Mouse (Mus musculus): ENCODE data around the gene Gm20388. TPM values are rescaled to one million over a fixed set of nuclear protein-coding genes. Genes with fewer than 3 reads are reported as not detected.

Gene Gm20388
- total and polyA plus RNA-seq, 3 experiments: 0.02 to 0.05 TPM; not detected in 1

- peaks cover 1% of the 10 kb centered on the region; the same call in 1 of the 2 replicates for H3K27me3 ChIP-seq (ENCODE audit: insufficient read depth, low read length)
- ATAC-seq (ENCODE audit: extremely low read depth, insufficient number of reproducible peaks, low FRiP score, poor library complexity, severe bottlenecking): no peak
- H3K36me3 ChIP-seq (replicated peaks): no peaks in the 10 kb centered on the region
- H3K9me3 ChIP-seq (replicated peaks): peaks cover 8% of the 10 kb centered on the region
- no peak for DNase-seq (ENCODE audit: low spot score)
- TF ChIP-seq GATA1 (IDR thresholded peaks at IDR 0.05; ENCODE audit: borderline replicate concordance, low read length): no peak
- no peak for TF ChIP-seq GATA2 (IDR thresholded peaks at IDR 0.05; ENCODE audit: borderline replicate concordance, low read depth, low read length)
- no peak for TF ChIP-seq POLR2AphosphoS5 (IDR thresholded peaks at IDR 0.05; ENCODE audit: insufficient replicate concordance, low read depth, low read length)
- TF ChIP-seq TAL1 (conservative IDR thresholded peaks at IDR 0.05; ENCODE audit: low read depth, low read length): no peak
- TF ChIP-seq CTCF (IDR thresholded peaks at IDR 0.05; ENCODE audit: low read depth, low read length): no peak
- no peak overlapping the region for H3K4me3 ChIP-seq (ENCODE audit: low read depth, low read length)
- H3K4me1 ChIP-seq (ENCODE audit: insufficient read depth, low read depth, low read length): no peaks in the 10 kb centered on the region
These were observed 3713.6 kb downstream of the Gm20388 start for GRCm38 (mm10) chr8:123624274-123624673.

- TF ChIP-seq GATA1 (IDR thresholded peaks at IDR 0.05; ENCODE audit: borderline replicate concordance, low read length) (no peak), GATA2 (IDR thresholded peaks at IDR 0.05; ENCODE audit: borderline replicate concordance, low read depth, low read length) (no peak), CTCF (IDR thresholded peaks at IDR 0.05; ENCODE audit: low read depth, low read length) (no peak), POLR2AphosphoS5 (IDR thresholded peaks at IDR 0.05; ENCODE audit: insufficient replicate concordance, low read depth, low read length) (no peak), TAL1 (conservative IDR thresholded peaks at IDR 0.05; ENCODE audit: low read depth, low read length) (no peak)
- ATAC-seq (ENCODE audit: extremely low read depth, insufficient number of reproducible peaks, low FRiP score, poor library complexity, severe bottlenecking): no peak
- H3K9me3 ChIP-seq (replicated peaks): peaks cover 12% of the 10 kb centered on the region
- no peak for DNase-seq (ENCODE audit: low spot score)
- no peaks in the 10 kb centered on the region for H3K4me1 ChIP-seq (ENCODE audit: insufficient read depth, low read depth, low read length)
- no peak overlapping the region for H3K4me3 ChIP-seq (ENCODE audit: low read depth, low read length)
- peaks cover 3% of the 10 kb centered on the region; the same call in 1 of the 2 replicates for H3K27me3 ChIP-seq (ENCODE audit: insufficient read depth, low read length)
- H3K36me3 ChIP-seq (replicated peaks): no peaks in the 10 kb centered on the region
These were observed 3714.1 kb downstream of the Gm20388 start for GRCm38 (mm10) chr8:123624702-123625101.

GRCm38 (mm10) chr8:123625717-123626116 lies 3715.1 kb downstream of the Gm20388 start:
- Histone ChIP-seq H3K4me1 (ENCODE audit: insufficient read depth, low read depth, low read length) (no peaks in the 10 kb centered on the region), H3K27me3 (ENCODE audit: insufficient read depth, low read length) (peaks cover 3% of the 10 kb centered on the region; the same call in 1 of the 2 replicates), H3K9me3 (replicated peaks) (peaks cover 14% of the 10 kb centered on the region), H3K4me3 (ENCODE audit: low read depth, low read length) (no peak overlapping the region), H3K36me3 (replicated peaks) (no peaks in the 10 kb centered on the region)
- DNase-seq (ENCODE audit: low spot score): no peak
- no peak for TF ChIP-seq CTCF (IDR thresholded peaks at IDR 0.05; ENCODE audit: low read depth, low read length)
- no peak for TF ChIP-seq POLR2AphosphoS5 (IDR thresholded peaks at IDR 0.05; ENCODE audit: insufficient replicate concordance, low read depth, low read length)
- TF ChIP-seq GATA1 (IDR thresholded peaks at IDR 0.05; ENCODE audit: borderline replicate concordance, low read length): no peak
- TF ChIP-seq TAL1 (conservative IDR thresholded peaks at IDR 0.05; ENCODE audit: low read depth, low read length): no peak
- no peak for TF ChIP-seq GATA2 (IDR thresholded peaks at IDR 0.05; ENCODE audit: borderline replicate concordance, low read depth, low read length)
- no peak for ATAC-seq (ENCODE audit: extremely low read depth, insufficient number of reproducible peaks, low FRiP score, poor library complexity, severe bottlenecking)

- H3K4me1 ChIP-seq (ENCODE audit: insufficient read depth, low read depth, low read length): no peaks in the 10 kb centered on the region
- H3K27me3 ChIP-seq (ENCODE audit: insufficient read depth, low read length): peaks cover 3% of the 10 kb centered on the region; the same call in 1 of the 2 replicates
- no peak for DNase-seq (ENCODE audit: low spot score)
- no peak overlapping the region for H3K4me3 ChIP-seq (ENCODE audit: low read depth, low read length)
- peaks cover 14% of the 10 kb centered on the region for H3K9me3 ChIP-seq (replicated peaks)
- ATAC-seq (ENCODE audit: extremely low read depth, insufficient number of reproducible peaks, low FRiP score, poor library complexity, severe bottlenecking): no peak
- no peak for TF ChIP-seq GATA2 (IDR thresholded peaks at IDR 0.05; ENCODE audit: borderline replicate concordance, low read depth, low read length)
- no peak for TF ChIP-seq GATA1 (IDR thresholded peaks at IDR 0.05; ENCODE audit: borderline replicate concordance, low read length)
- no peak for TF ChIP-seq POLR2AphosphoS5 (IDR thresholded peaks at IDR 0.05; ENCODE audit: insufficient replicate concordance, low read depth, low read length)
- no peak for TF ChIP-seq CTCF (IDR thresholded peaks at IDR 0.05; ENCODE audit: low read depth, low read length)
- no peak for TF ChIP-seq TAL1 (conservative IDR thresholded peaks at IDR 0.05; ENCODE audit: low read depth, low read length)
- H3K36me3 ChIP-seq (replicated peaks): no peaks in the 10 kb centered on the region
These were observed 3716.9 kb downstream of the Gm20388 start for GRCm38 (mm10) chr8:123627410-123628147.

GRCm38 (mm10) chr8:123628253-123628967 lies 3717.8 kb downstream of the Gm20388 start:
- H3K27me3 ChIP-seq (ENCODE audit: insufficient read depth, low read length): peaks cover 3% of the 10 kb centered on the region; the same call in 1 of the 2 replicates
- peak; percentile 9 for DNase-seq (ENCODE audit: low spot score)

More at GRCm38 (mm10) chr8:123628253-123628967, 3717.8 kb downstream of the Gm20388 start:
- Histone ChIP-seq H3K9me3 (replicated peaks) (peaks cover 14% of the 10 kb centered on the region), H3K36me3 (replicated peaks) (no peaks in the 10 kb centered on the region), H3K4me3 (ENCODE audit: low read depth, low read length) (no peak overlapping the region), H3K4me1 (ENCODE audit: insufficient read depth, low read depth, low read length) (no peaks in the 10 kb centered on the region)
- peak; percentile 57 for TF ChIP-seq CTCF (IDR thresholded peaks at IDR 0.05; ENCODE audit: low read depth, low read length)
- no peak for TF ChIP-seq TAL1 (conservative IDR thresholded peaks at IDR 0.05; ENCODE audit: low read depth, low read length)
- ATAC-seq (ENCODE audit: extremely low read depth, insufficient number of reproducible peaks, low FRiP score, poor library complexity, severe bottlenecking): no peak

Data from G1E (cell line).